Mouse (Mus musculus): ENCODE measurements around the gene Dcp1b. TPM values are rescaled to one million over a fixed set of nuclear protein-coding genes. Genes with fewer than 3 reads are reported as not detected.

The Dcp1b gene
- polyA plus RNA-seq, 1 experiment from 2014 or later = 6.6 TPM

GRCm38 (mm10) chr6:119213375-119213774, 38.3 kb downstream of the Dcp1b start:
- DNase-seq (ENCODE audit: low spot score) = no peak

GRCm38 (mm10) chr6:119214190-119214589, 39.1 kb downstream of the Dcp1b start:
- TF ChIP-seq CTCF (IDR thresholded peaks at IDR 0.05) = no peak
- TF ChIP-seq EP300 (IDR thresholded peaks at IDR 0.05) = no peak
- Histone ChIP-seq H3K27me3 (replicated peaks; ENCODE audit: insufficient read depth, low read length) (no peaks in the 10 kb centered on the region), H3K4me3 (ENCODE audit: low read depth, low read length) (no peak overlapping the region), H3K9me3 (ENCODE audit: low read length) (no peaks in the 10 kb centered on the region), H3K36me3 (ENCODE audit: insufficient read depth, low read length) (no peaks in the 10 kb centered on the region; the same call in 1 of the 2 replicates), H3K4me1 (ENCODE audit: insufficient read depth, low read depth, low read length) (no peaks in the 10 kb centered on the region), H3K9ac (replicated peaks; ENCODE audit: low read depth) (no peak overlapping the region), H3K4me2 (replicated peaks; ENCODE audit: low read depth, low read length) (no peak overlapping the region), H3K27ac (ENCODE audit: low read length) (no peak overlapping the region)
- ATAC-seq (no peak), DNase-seq (ENCODE audit: low spot score) (no peak)
- WGBS = 75% methylated on average over 6 of the region's 6 CpGs

More at GRCm38 (mm10) chr6:119213375-119213774, 38.3 kb downstream of the Dcp1b start:
- no peak for ATAC-seq
- Histone ChIP-seq H3K4me2 (replicated peaks; ENCODE audit: low read depth, low read length) (no peak overlapping the region), H3K4me3 (ENCODE audit: low read depth, low read length) (no peak overlapping the region), H3K27ac (ENCODE audit: low read length) (no peak overlapping the region), H3K9ac (replicated peaks; ENCODE audit: low read depth) (no peak overlapping the region), H3K4me1 (ENCODE audit: insufficient read depth, low read depth, low read length) (no peaks in the 10 kb centered on the region), H3K9me3 (ENCODE audit: low read length) (no peaks in the 10 kb centered on the region), H3K27me3 (replicated peaks; ENCODE audit: insufficient read depth, low read length) (no peaks in the 10 kb centered on the region), H3K36me3 (ENCODE audit: insufficient read depth, low read length) (no peaks in the 10 kb centered on the region; the same call in 1 of the 2 replicates)
- TF ChIP-seq CTCF (IDR thresholded peaks at IDR 0.05) (no peak), EP300 (IDR thresholded peaks at IDR 0.05) (no peak)
- WGBS = 85% methylated on average over 5 of the region's 5 CpGs

GRCm38 (mm10) chr6:119215040-119215613, 40.1 kb downstream of the Dcp1b start:
- 87% methylated on average over 10 of the region's 10 CpGs for WGBS
- no peaks in the 10 kb centered on the region for H3K9me3 ChIP-seq (ENCODE audit: low read length)
- DNase-seq (ENCODE audit: low spot score) (no peak), ATAC-seq (no peak)
- H3K27me3 ChIP-seq (replicated peaks; ENCODE audit: insufficient read depth, low read length) = no peaks in the 10 kb centered on the region
- no peak overlapping the region for H3K4me2 ChIP-seq (replicated peaks; ENCODE audit: low read depth, low read length)
- H3K27ac ChIP-seq (ENCODE audit: low read length) = no peak overlapping the region
- H3K4me3 ChIP-seq (ENCODE audit: low read depth, low read length) = no peak overlapping the region
- TF ChIP-seq EP300 (IDR thresholded peaks at IDR 0.05) = no peak
- TF ChIP-seq CTCF (IDR thresholded peaks at IDR 0.05) = no peak
- H3K9ac ChIP-seq (replicated peaks; ENCODE audit: low read depth) = no peak overlapping the region
- no peaks in the 10 kb centered on the region for H3K4me1 ChIP-seq (ENCODE audit: insufficient read depth, low read depth, low read length)
- H3K36me3 ChIP-seq (ENCODE audit: insufficient read depth, low read length) = no peaks in the 10 kb centered on the region; the same call in 1 of the 2 replicates

GRCm38 (mm10) chr6:119217661-119218060, 42.6 kb downstream of the Dcp1b start:
- TF ChIP-seq CTCF (IDR thresholded peaks at IDR 0.05) (no peak), EP300 (IDR thresholded peaks at IDR 0.05) (no peak)
- H3K4me1 ChIP-seq (ENCODE audit: insufficient read depth, low read depth, low read length) = no peaks in the 10 kb centered on the region
- no peak for ATAC-seq
- H3K9me3 ChIP-seq (ENCODE audit: low read length) = no peaks in the 10 kb centered on the region
- 53% methylated on average over 4 of the region's 4 CpGs for WGBS
- H3K36me3 ChIP-seq (ENCODE audit: insufficient read depth, low read length) = no peaks in the 10 kb centered on the region; the same call in 1 of the 2 replicates
- H3K4me2 ChIP-seq (replicated peaks; ENCODE audit: low read depth, low read length) = no peak overlapping the region
- no peak overlapping the region for H3K4me3 ChIP-seq (ENCODE audit: low read depth, low read length)
- no peak overlapping the region for H3K9ac ChIP-seq (replicated peaks; ENCODE audit: low read depth)
- no peak for DNase-seq (ENCODE audit: low spot score)
- no peak overlapping the region for H3K27ac ChIP-seq (ENCODE audit: low read length)
- H3K27me3 ChIP-seq (replicated peaks; ENCODE audit: insufficient read depth, low read length) = no peaks in the 10 kb centered on the region

GRCm38 (mm10) chr6:119218591-119218990, 43.5 kb downstream of the Dcp1b start:
- no peaks in the 10 kb centered on the region for H3K27me3 ChIP-seq (replicated peaks; ENCODE audit: insufficient read depth, low read length)
- TF ChIP-seq EP300 (IDR thresholded peaks at IDR 0.05) (no peak), CTCF (IDR thresholded peaks at IDR 0.05) (no peak)
- ATAC-seq (no peak), DNase-seq (ENCODE audit: low spot score) (no peak)
- H3K4me3 ChIP-seq (ENCODE audit: low read depth, low read length) = no peak overlapping the region
- no peak overlapping the region for H3K27ac ChIP-seq (ENCODE audit: low read length)
- no peaks in the 10 kb centered on the region for H3K9me3 ChIP-seq (ENCODE audit: low read length)
- H3K4me2 ChIP-seq (replicated peaks; ENCODE audit: low read depth, low read length) = no peak overlapping the region
- H3K9ac ChIP-seq (replicated peaks; ENCODE audit: low read depth) = no peak overlapping the region
- H3K36me3 ChIP-seq (ENCODE audit: insufficient read depth, low read length) = no peaks in the 10 kb centered on the region; the same call in 1 of the 2 replicates
- no peaks in the 10 kb centered on the region for H3K4me1 ChIP-seq (ENCODE audit: insufficient read depth, low read depth, low read length)
- WGBS = 94% methylated on average over 5 of the region's 5 CpGs

- no peak overlapping the region for H3K9ac ChIP-seq (replicated peaks; ENCODE audit: low read depth)
- WGBS = 84% methylated on average over 15 of the region's 15 CpGs
- no peak for ATAC-seq
Measured at GRCm38 (mm10) chr6:119219237-119219870, 44.3 kb downstream of the Dcp1b start.

More at GRCm38 (mm10) chr6:119219237-119219870, 44.3 kb downstream of the Dcp1b start:
- Histone ChIP-seq H3K36me3 (ENCODE audit: insufficient read depth, low read length) (no peaks in the 10 kb centered on the region; the same call in 1 of the 2 replicates), H3K4me2 (replicated peaks; ENCODE audit: low read depth, low read length) (no peak overlapping the region), H3K9me3 (ENCODE audit: low read length) (no peaks in the 10 kb centered on the region), H3K27me3 (replicated peaks; ENCODE audit: insufficient read depth, low read length) (no peaks in the 10 kb centered on the region), H3K27ac (ENCODE audit: low read length) (no peak overlapping the region), H3K4me3 (ENCODE audit: low read depth, low read length) (no peak overlapping the region), H3K4me1 (ENCODE audit: insufficient read depth, low read depth, low read length) (no peaks in the 10 kb centered on the region)
- no peak for TF ChIP-seq EP300 (IDR thresholded peaks at IDR 0.05)
- no peak for TF ChIP-seq CTCF (IDR thresholded peaks at IDR 0.05)
- no peak for DNase-seq (ENCODE audit: low spot score)
